Mouse (Mus musculus): Measurements from ENCODE around the gene Jakmip3. TPM values are rescaled to one million over a fixed set of nuclear protein-coding genes. Genes with fewer than 3 reads are reported as not detected.

Gene Jakmip3
- total RNA-seq, 2 experiments from 2014 or later = 4.4 to 5.4 TPM

Other genes starting within 250 kb of the Jakmip3 start
- 10 to 100 TPM; 75.1 to 76.9 TPM for gene Ppp2r2d, start 94.7 kb upstream of the Jakmip3 start, total RNA-seq (2021)
- 10 to 100 TPM; 18.7 to 25.4 TPM for gene Mapk1ip1, start 94.5 kb upstream of the Jakmip3 start, total RNA-seq (2021)
- 100 to 1,000 TPM; 143 to 261 TPM for gene Bnip3, start 31.2 kb upstream of the Jakmip3 start, total RNA-seq (2021)
- under 1 TPM; 0.22 to 0.70 TPM for gene Dpysl4, start 145.3 kb downstream of the Jakmip3 start, total RNA-seq (2021)

Measured in adrenal gland, adult 18-20 months (tissue).